Mouse (Mus musculus) liver, embryonic 14.5 days (tissue): ENCODE data around the gene Hagh.

Experiments used
- CTCF ChIP-seq: IDR thresholded peaks from 2 replicates; pipeline ENCODE4 v1.5.1; 2016; ENCODE audit warnings: antibody characterized with exemption, low read depth, control low read depth
- EP300 ChIP-seq: IDR thresholded peaks from 2 replicates; pipeline ENCODE4 v1.6.1; 2016; ENCODE audit warnings: antibody characterized with exemption, low read depth

- no peak for TF ChIP-seq EP300
- peak; percentile 40; the same call in 1 of the 2 replicates for TF ChIP-seq CTCF
These were observed 22.4 kb upstream of the Hagh start for GRCm38 (mm10) chr17:24817503-24817902.
